ENCODE assay signal across 9 mouse cellular contexts in genomic region chr9:119962987-119963667, GRCm38 (mm10). TPM values are rescaled to one million over a fixed set of nuclear protein-coding genes. Genes with fewer than 3 reads are reported as not detected.
DNase-seq lines count a peak whose midpoint lies in the region.
"Had no signal": no experiment of that assay in that cellular context is flagged by ENCODE, and none has a peak within 500 bp of the region (broad histone marks: within the 10 kb centered on the region; RNA-seq: fewer than 3 reads in every experiment).

No protein-coding gene starts in this region.

- H3K4me3 ChIP-seq in heart, embryonic 10.5 days = peak overlapping the region; percentile 55
- H3K4me3 ChIP-seq: erythroblast, embryonic 14.5 days had no signal

- 6% methylated on average over 21 of the region's 21 CpGs for WGBS in heart, embryonic 10.5 days

- H3K27ac ChIP-seq in heart, embryonic 10.5 days = peak overlapping the region; percentile 76

- no peaks in the 10 kb centered on the region for H3K9me3 ChIP-seq in heart, embryonic 10.5 days

- H3K27me3 ChIP-seq in heart, embryonic 10.5 days (ENCODE audit: insufficient read depth, poor library complexity, severe bottlenecking) = peaks cover 9% of the 10 kb centered on the region; the same call in 1 of the 2 replicates

- no peaks in the 10 kb centered on the region for H3K36me3 ChIP-seq in heart, embryonic 10.5 days

- peak; percentile 62 for DNase-seq in 3134 (ENCODE audit: extremely low read depth, insufficient read length, low spot score)
- DNase-seq in NIH3T3 (ENCODE audit: low read depth) = peak; percentile 64
- DNase-seq in embryo, embryonic 10.5 days (ENCODE audit: low spot score) = peak; percentile 87
- peak; percentile 92 for DNase-seq in heart, embryonic 10.5 days (ENCODE audit: low spot score)
- peak; percentile 81 for DNase-seq in kidney, adult 9 months
- DNase-seq in lung, postnatal 14 days = peak; percentile 87
- peak; percentile 46 to 78 for DNase-seq in spleen, postnatal 10 days (ENCODE audit: low spot score in 2 of 2)
- no peak for DNase-seq in right cerebral cortex, postnatal 14 days

- H3K4me1 ChIP-seq in heart, embryonic 10.5 days = peaks cover 41% of the 10 kb centered on the region

RNA-seq across cellular contexts. Expression of gene Csrnp1, which starts 21.3 kb away (rescaled TPM):
- polyA plus RNA-seq in heart, embryonic 10.5 days (2016; fragmentation: Nextera tagmentation; extraction: Ambion mirVana) = 7.5 and 8.0 TPM in 2 replicates

RNA-seq across cellular contexts. Expression of gene Ttc21a, which starts 25.7 kb away (rescaled TPM):
- polyA plus RNA-seq in heart, embryonic 10.5 days (2016; fragmentation: Nextera tagmentation; extraction: Ambion mirVana) = 0.28 and 0.48 TPM in 2 replicates
- polyA plus RNA-seq: erythroblast, embryonic 14.5 days had no signal

RNA-seq across cellular contexts. Expression of gene Gorasp1, which starts 25.8 kb away (rescaled TPM):
- polyA plus RNA-seq in heart, embryonic 10.5 days (2016; fragmentation: Nextera tagmentation; extraction: Ambion mirVana) = 26.5 and 26.8 TPM in 2 replicates
